In genomic region chr14:52118456-52118822, GRCm38 (mm10) we compare ENCODE assay signal across 8 mouse cellular contexts. TPM values are rescaled to one million over a fixed set of nuclear protein-coding genes. Genes with fewer than 3 reads are reported as not detected.
DNase-seq lines count a peak whose midpoint lies in the region; ATAC-seq lines count a peak whose summit lies in the region.

No protein-coding gene starts in this region.

- 0 out of 2 replicates have a peak, but pooled peaks have one; percentile 44 for ATAC-seq in heart, embryonic 11.5 days (replicated peaks; ENCODE audit: insufficient number of reproducible peaks, low FRiP score, low TSS enrichment)
- peak; percentile 59 for ATAC-seq in hindbrain, embryonic 15.5 days (ENCODE audit: low FRiP score, low read depth)
- peak; percentile 44 for ATAC-seq in megakaryocyte progenitor cell, adult 5-6 weeks (replicated peaks; ENCODE audit: poor library complexity)

- H3K9me3 ChIP-seq in heart, embryonic 11.5 days (replicated peaks; ENCODE audit: control insufficient read depth, low read length): no peaks in the 10 kb centered on the region
- no peaks in the 10 kb centered on the region for H3K9me3 ChIP-seq in hindbrain, embryonic 15.5 days

- 13% methylated on average over 8 of the region's 8 CpGs for WGBS in heart, embryonic 11.5 days (ENCODE audit: insufficient replicate concordance)
- 17% methylated on average over 8 of the region's 8 CpGs for WGBS in hindbrain, embryonic 15.5 days

- H3K9ac ChIP-seq in heart, embryonic 11.5 days (ENCODE audit: low read depth, low read length): peak overlapping the region; percentile 77
- peak overlapping the region; percentile 64 for H3K9ac ChIP-seq in hindbrain, embryonic 15.5 days

- DNase-seq in heart, postnatal 4 days: no peak
- DNase-seq in embryo, embryonic 11 days: peak; percentile 39
- no peak for DNase-seq in urinary bladder, postnatal 10 days (ENCODE audit: low spot score)
- DNase-seq in layer of hippocampus, adult 9-11 months: no peak
- no peak for DNase-seq in layer of hippocampus, adult 11-12 months (ENCODE audit: low spot score)

- H3K36me3 ChIP-seq in heart, embryonic 11.5 days (ENCODE audit: control insufficient read depth, insufficient read depth, low read length): no peaks in the 10 kb centered on the region
- H3K36me3 ChIP-seq in hindbrain, embryonic 15.5 days: no peaks in the 10 kb centered on the region

- peak overlapping the region; percentile 54 for H3K27ac ChIP-seq in heart, embryonic 11.5 days (ENCODE audit: low read depth, low read length)
- peak overlapping the region; percentile 88 for H3K27ac ChIP-seq in hindbrain, embryonic 15.5 days (replicated peaks)

- no peaks in the 10 kb centered on the region for H3K27me3 ChIP-seq in heart, embryonic 11.5 days (ENCODE audit: control insufficient read depth, insufficient read depth, low read length)
- H3K27me3 ChIP-seq in hindbrain, embryonic 15.5 days: no peaks in the 10 kb centered on the region

- H3K4me2 ChIP-seq in heart, embryonic 11.5 days: peak overlapping the region; percentile 87
- peak overlapping the region; percentile 99 for H3K4me2 ChIP-seq in hindbrain, embryonic 15.5 days

- no peaks in the 10 kb centered on the region for H3K4me1 ChIP-seq in heart, embryonic 11.5 days (ENCODE audit: control insufficient read depth, insufficient read depth, low read length)
- H3K4me1 ChIP-seq in hindbrain, embryonic 15.5 days (replicated peaks): peaks cover 13% of the 10 kb centered on the region

- peak overlapping the region; percentile 50 for H3K4me3 ChIP-seq in heart, embryonic 11.5 days (ENCODE audit: low read depth, low read length)
- peak overlapping the region; percentile 59 for H3K4me3 ChIP-seq in hindbrain, embryonic 15.5 days

RNA-seq across cellular contexts. Expression of gene Rpgrip1, which starts 7.9 kb away (rescaled TPM):
- polyA plus RNA-seq in heart, embryonic 11.5 days (2014; fragmentation: Nextera tagmentation; extraction: Ambion mirVana): 46.5 and 49.7 TPM in 2 replicates
- under 1 TPM; 0.55 to 0.59 TPM for total RNA-seq in heart, postnatal 4 days (2021)
- 47.9 and 52.4 TPM in 2 replicates for polyA plus RNA-seq in hindbrain, embryonic 15.5 days (2015; fragmentation: Nextera tagmentation; extraction: Ambion mirVana)
- total RNA-seq in megakaryocyte progenitor cell, adult 5-6 weeks (2015): 5.2 and 7.9 TPM in 2 replicates
- total RNA-seq in megakaryocyte progenitor cell, adult 5-6 weeks (2017): 3.3 and 7.1 TPM in 2 replicates

RNA-seq across cellular contexts. Expression of gene Hnrnpc, which starts 14.6 kb away (rescaled TPM):
- 456 and 484 TPM in 2 replicates for polyA plus RNA-seq in heart, embryonic 11.5 days (2014; fragmentation: Nextera tagmentation; extraction: Ambion mirVana)
- total RNA-seq in heart, postnatal 4 days (2021): 100 to 1,000 TPM; 183 to 190 TPM
- 445 and 453 TPM in 2 replicates for polyA plus RNA-seq in hindbrain, embryonic 15.5 days (2015; fragmentation: Nextera tagmentation; extraction: Ambion mirVana)
- total RNA-seq in megakaryocyte progenitor cell, adult 5-6 weeks (2015): 353 and 414 TPM in 2 replicates
- total RNA-seq in megakaryocyte progenitor cell, adult 5-6 weeks (2017): 560 and 665 TPM in 2 replicates
